Mouse (Mus musculus) heart, adult 8-10 months (tissue): ENCODE data around the gene Dync1li1. TPM values are rescaled to one million over a fixed set of nuclear protein-coding genes. Genes with fewer than 3 reads are reported as not detected.
"Not testable (repeated sequence)": the region's sequence is repeated elsewhere in the genome, so short reads cannot be mapped to it uniquely, and the experiment has no call there.

Experiments used
- DNase-seq: peaks from one replicate; pipeline ENCODE4 v3.0.0; 2022; ENCODE audit warnings: low spot score
- total RNA-seq, 4 experiments: library from RNA; stranded (reverse); gene quantifications; 2 replicates each; pipeline ENCODE4 v1.2.4; 2022

Gene Dync1li1
- total RNA-seq, 4 experiments from 2014 or later: 57.3 to 70.2 (median 66.2) TPM

- no peak for DNase-seq
These were observed 15.0 kb upstream of the Dync1li1 start for GRCm38 (mm10) chr9:114673626-114674025.

- DNase-seq: no peak
These were observed 10.0 kb upstream of the Dync1li1 start for GRCm38 (mm10) chr9:114678576-114678975.

GRCm38 (mm10) chr9:114679944-114680343 lies 8.6 kb upstream of the Dync1li1 start:
- DNase-seq: no peak

GRCm38 (mm10) chr9:114680531-114680930 lies 8.1 kb upstream of the Dync1li1 start:
- no peak for DNase-seq

- no peak for DNase-seq
These were observed 6.4 kb upstream of the Dync1li1 start for GRCm38 (mm10) chr9:114682193-114682592.

GRCm38 (mm10) chr9:114686245-114686644 lies 2.3 kb upstream of the Dync1li1 start:
- no peak for DNase-seq

GRCm38 (mm10) chr9:114687639-114688038 lies 951 bp upstream of the Dync1li1 start:
- no peak for DNase-seq

- DNase-seq: no peak
These were observed 390 bp downstream of the Dync1li1 start for GRCm38 (mm10) chr9:114688953-114689407.

- DNase-seq: no peak
These were observed 1.6 kb downstream of the Dync1li1 start for GRCm38 (mm10) chr9:114690119-114690601.

- DNase-seq: no peak
These were observed 2.5 kb downstream of the Dync1li1 start for GRCm38 (mm10) chr9:114691112-114691511.

GRCm38 (mm10) chr9:114695662-114696061 lies 7.1 kb downstream of the Dync1li1 start:
- DNase-seq: not testable (repeated sequence)

- DNase-seq: no peak
These were observed 8.5 kb downstream of the Dync1li1 start for GRCm38 (mm10) chr9:114697072-114697471.

GRCm38 (mm10) chr9:114697926-114698325 lies 9.3 kb downstream of the Dync1li1 start:
- no peak for DNase-seq

- no peak for DNase-seq
These were observed 10.7 kb downstream of the Dync1li1 start for GRCm38 (mm10) chr9:114699262-114699661.

- DNase-seq: no peak
These were observed 11.5 kb downstream of the Dync1li1 start for GRCm38 (mm10) chr9:114699882-114700665.

- DNase-seq: no peak
These were observed 12.4 kb downstream of the Dync1li1 start for GRCm38 (mm10) chr9:114701031-114701430.

- no peak for DNase-seq
These were observed 13.3 kb downstream of the Dync1li1 start for GRCm38 (mm10) chr9:114701921-114702320.

GRCm38 (mm10) chr9:114707805-114708204 lies 19.2 kb downstream of the Dync1li1 start:
- DNase-seq: no peak

- no peak for DNase-seq
These were observed 21.8 kb downstream of the Dync1li1 start for GRCm38 (mm10) chr9:114710345-114710744.

- DNase-seq: no peak
These were observed 24.9 kb downstream of the Dync1li1 start for GRCm38 (mm10) chr9:114713481-114713880.

- no peak for DNase-seq
These were observed 28.2 kb downstream of the Dync1li1 start for GRCm38 (mm10) chr9:114716677-114717331.

- peak; percentile 48 for DNase-seq
These were observed 38.7 kb downstream of the Dync1li1 start for GRCm38 (mm10) chr9:114727315-114727714.

- DNase-seq: not testable (repeated sequence)
These were observed 39.8 kb downstream of the Dync1li1 start for GRCm38 (mm10) chr9:114728432-114728831.
